Mouse (Mus musculus): Measurements from ENCODE around the gene Trpm6. TPM values are rescaled to one million over a fixed set of nuclear protein-coding genes. Genes with fewer than 3 reads are reported as not detected.

The Trpm6 gene
- total and polyA plus RNA-seq, 3 experiments, result not detected

DNA sequence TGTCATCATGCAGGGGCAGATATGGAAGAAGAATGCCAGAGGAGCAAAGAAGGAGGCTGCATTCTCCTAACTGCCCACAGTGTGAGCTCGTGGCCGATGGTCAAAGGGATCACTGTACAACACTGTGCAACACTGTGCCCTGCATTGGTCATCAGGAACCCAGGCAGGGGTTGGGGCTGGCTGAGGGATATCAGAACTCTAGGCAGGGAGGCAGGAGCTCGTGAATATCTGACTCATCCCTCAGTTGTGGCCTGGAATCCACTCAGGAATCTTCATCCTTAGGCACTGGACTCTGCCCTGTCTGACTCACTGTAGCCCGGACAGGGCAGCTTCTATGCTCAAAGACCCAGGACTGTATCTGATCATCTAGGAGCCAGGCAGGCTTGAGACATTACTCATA lies 140.4 kb downstream of the Trpm6 start:
- DNase-seq (ENCODE audit: extremely low read depth), result no peak
- no peak overlapping the region for H3K4me2 ChIP-seq (ENCODE audit: insufficient read depth, low read depth, poor library complexity, severe bottlenecking)
- no peaks in the 10 kb centered on the region for H3K4me1 ChIP-seq (ENCODE audit: control insufficient read depth in 1 of 2, insufficient read depth in 2 of 2)
- H3K9ac ChIP-seq (ENCODE audit: insufficient read depth, low read depth), result no peak overlapping the region
- in situ Hi-C loops (cut with MboI; ENCODE audit: low pct_ligation_motif_present, low pct_unique_long_range_greater_than_20kb, low sequenced_read_pairs) (no loop called here), dilution Hi-C loops (cut with MboI; ENCODE audit: extremely low pct_ligation_motif_present, extremely low pct_unique_long_range_greater_than_20kb, low sequenced_read_pairs) (no loop called here)
- no peaks in the 10 kb centered on the region for H3K27me3 ChIP-seq (replicated peaks)
- no peaks in the 10 kb centered on the region for H3K9me3 ChIP-seq (replicated peaks; ENCODE audit: low read length)
- no peak for TF ChIP-seq ZMIZ1 (IDR thresholded peaks at IDR 0.05; ENCODE audit: low read depth, low read length)
- TF ChIP-seq USF1 (IDR thresholded peaks at IDR 0.05; ENCODE audit: low read depth, low read length), result no peak
- TF ChIP-seq SMC3 (IDR thresholded peaks at IDR 0.05; ENCODE audit: low read depth, low read length), result no peak
- TF ChIP-seq UBTF (IDR thresholded peaks at IDR 0.05; ENCODE audit: low read depth, low read length), result no peak
- TF ChIP-seq POLR2AphosphoS2 (IDR thresholded peaks at IDR 0.05; ENCODE audit: low read depth, low read length), result no peak
- no peak for TF ChIP-seq CHD1 (IDR thresholded peaks at IDR 0.05; ENCODE audit: low read depth, low read length)
- no peak for TF ChIP-seq MYC (IDR thresholded peaks at IDR 0.05; ENCODE audit: low read depth, low read length)
- no peak for TF ChIP-seq MXI1 (IDR thresholded peaks at IDR 0.05; ENCODE audit: low read depth, low read length)
- no peak overlapping the region for H3K27ac ChIP-seq (ENCODE audit: insufficient read depth, low read depth)
- H3K79me2 ChIP-seq (replicated peaks; ENCODE audit: control insufficient read depth, extremely low read depth, insufficient read depth, poor library complexity, severe bottlenecking), result no peaks in the 10 kb centered on the region
- H3K36me3 ChIP-seq (replicated peaks in 1 of 2; ENCODE audit: control insufficient read depth in 1 of 2, insufficient read depth in 1 of 2, low read length in 1 of 2), result no peaks in the 10 kb centered on the region
- H3K4me3 ChIP-seq (replicated peaks in 1 of 3; ENCODE audit: low read depth in 2 of 3, low read length in 2 of 3, poor library complexity in 1 of 3), result no peak overlapping the region

DNA sequence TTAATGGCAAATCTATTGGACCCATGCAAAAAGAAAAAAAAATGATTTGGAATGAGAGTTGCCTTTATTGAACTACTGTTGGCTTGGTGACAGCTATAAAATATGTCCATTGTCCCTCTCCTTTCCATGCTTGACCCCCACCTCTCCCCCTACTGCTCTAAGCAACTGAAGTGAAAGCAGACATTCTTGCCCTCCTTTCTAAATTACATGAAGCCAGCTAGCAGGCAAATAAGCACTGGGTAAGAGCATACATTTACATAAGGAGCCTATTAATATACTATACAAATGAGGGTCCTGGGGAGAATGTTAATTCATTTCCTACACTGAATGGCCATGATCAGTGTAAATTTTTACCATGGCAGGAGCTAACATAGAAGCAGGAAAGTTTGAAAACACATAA lies 148.5 kb downstream of the Trpm6 start:
- H3K4me2 ChIP-seq (ENCODE audit: insufficient read depth, low read depth, poor library complexity, severe bottlenecking), result no peak overlapping the region
- H3K79me2 ChIP-seq (replicated peaks; ENCODE audit: control insufficient read depth, extremely low read depth, insufficient read depth, poor library complexity, severe bottlenecking), result no peaks in the 10 kb centered on the region
- no peak for DNase-seq (ENCODE audit: extremely low read depth)
- no peak overlapping the region for H3K27ac ChIP-seq (ENCODE audit: insufficient read depth, low read depth)
- H3K9me3 ChIP-seq (replicated peaks; ENCODE audit: low read length), result no peaks in the 10 kb centered on the region
- dilution Hi-C loops (cut with MboI; ENCODE audit: extremely low pct_ligation_motif_present, extremely low pct_unique_long_range_greater_than_20kb, low sequenced_read_pairs) (no loop called here), in situ Hi-C loops (cut with MboI; ENCODE audit: low pct_ligation_motif_present, low pct_unique_long_range_greater_than_20kb, low sequenced_read_pairs) (no loop called here)
- TF ChIP-seq UBTF (IDR thresholded peaks at IDR 0.05; ENCODE audit: low read depth, low read length) (no peak), POLR2AphosphoS2 (IDR thresholded peaks at IDR 0.05; ENCODE audit: low read depth, low read length) (no peak), JUN (IDR thresholded peaks at IDR 0.05; ENCODE audit: insufficient read depth, low read depth, low read length) (no peak), ZKSCAN1 (IDR thresholded peaks at IDR 0.05; ENCODE audit: borderline replicate concordance, low read depth, low read length) (no peak), TBP (conservative IDR thresholded peaks at IDR 0.05; ENCODE audit: low read depth, low read length) (no peak), ZMIZ1 (IDR thresholded peaks at IDR 0.05; ENCODE audit: low read depth, low read length) (no peak), GABPA (IDR thresholded peaks at IDR 0.05; ENCODE audit: insufficient replicate concordance, low read depth, low read length) (no peak), MAFK (IDR thresholded peaks at IDR 0.05; ENCODE audit: insufficient replicate concordance, low read length) (no peak), ZC3H11A (IDR thresholded peaks at IDR 0.05; ENCODE audit: low read depth, low read length) (no peak), PAX5 (IDR thresholded peaks at IDR 0.05; ENCODE audit: low read length) (no peak), CTCF (conservative IDR thresholded peaks at IDR 0.05 in 1 of 2, IDR thresholded peaks at IDR 0.05 in 1 of 2; ENCODE audit: low read depth in 2 of 2, low read length in 2 of 2) (no peak)
- H3K9ac ChIP-seq (ENCODE audit: insufficient read depth, low read depth), result no peak overlapping the region
- H3K36me3 ChIP-seq (replicated peaks in 1 of 2; ENCODE audit: control insufficient read depth in 1 of 2, insufficient read depth in 1 of 2, low read length in 1 of 2), result no peaks in the 10 kb centered on the region
- 0 out of 4 replicates have a peak, but pooled peaks cover 0 to 4% of the 10 kb centered on the region in 2 experiments for H3K4me1 ChIP-seq (ENCODE audit: control insufficient read depth in 1 of 2, insufficient read depth in 2 of 2)
- H3K27me3 ChIP-seq (replicated peaks), result no peaks in the 10 kb centered on the region
- H3K4me3 ChIP-seq (replicated peaks in 1 of 3; ENCODE audit: low read depth in 2 of 3, low read length in 2 of 3, poor library complexity in 1 of 3), result no peak overlapping the region

Data from CH12.LX (cell line).